Mouse (Mus musculus): ENCODE measurements at regions not wholly inside any gene's neighbourhood (a gene's known extent, or its start where the extent isn't known, plus 50 kb on each side); places are given as distances from the start of the nearest gene placed in this dataset.
A peak's percentile ranks its signal among the peaks of the same experiment; 100 is the strongest.

DNA sequence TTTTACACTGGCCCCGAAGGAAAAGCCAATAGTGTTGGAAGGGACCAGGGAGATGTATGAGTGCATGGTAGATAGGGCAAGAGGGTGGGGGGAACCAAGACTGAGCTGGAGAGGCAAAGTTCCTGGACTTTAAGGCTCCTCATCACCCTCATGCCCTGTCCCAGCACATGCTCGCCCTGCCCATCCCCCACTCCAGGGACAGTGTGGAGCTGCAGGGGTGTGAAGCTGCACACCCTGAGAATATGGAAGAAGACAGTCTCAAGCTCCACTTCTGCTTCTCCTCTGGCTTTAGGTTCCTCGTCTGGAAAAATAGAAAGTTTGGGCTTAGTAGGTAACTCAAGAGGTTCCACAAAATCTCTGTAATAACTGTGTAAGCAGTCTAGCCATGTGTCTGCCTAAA lies 215.8 kb downstream of the Ly86 start:
- Histone ChIP-seq H3K4me3 (no peak overlapping the region), H3K9me3 (no peaks in the 10 kb centered on the region), H3K27me3 (no peaks in the 10 kb centered on the region), H3K36me3 (no peaks in the 10 kb centered on the region), H3K4me1 (replicated peaks) (no peaks in the 10 kb centered on the region), H3K27ac (replicated peaks) (no peak overlapping the region), H3K4me2 (no peak overlapping the region), H3K9ac (no peak overlapping the region)
- 63% methylated on average over 3 of the region's 3 CpGs for WGBS
- 0 out of 2 replicates have a peak, but pooled peaks have one; percentile 35 for ATAC-seq (ENCODE audit: low FRiP score, low read depth)

DNA sequence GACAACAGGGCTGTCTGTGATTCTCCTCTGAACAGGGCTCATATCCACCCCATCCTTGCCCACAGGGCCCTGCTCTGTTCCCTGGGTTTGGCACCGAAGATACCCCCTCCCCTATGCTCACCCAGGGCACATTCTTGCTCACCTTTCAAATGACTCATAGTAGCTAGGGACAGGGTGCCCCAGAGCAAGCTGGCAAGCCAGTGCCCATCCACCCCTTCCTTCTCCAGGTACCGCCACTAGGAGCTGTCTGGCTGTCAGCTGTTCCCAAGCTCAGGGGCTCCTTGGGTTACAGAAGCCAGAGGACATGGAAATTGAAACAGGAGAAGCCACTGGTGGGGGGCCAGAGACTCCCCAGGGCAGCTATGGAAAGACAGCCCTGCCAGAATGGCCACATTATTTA lies 216.4 kb downstream of the Ly86 start:
- ATAC-seq (ENCODE audit: low FRiP score, low read depth): peak; percentile 16; the same call in 1 of the 2 replicates
- Histone ChIP-seq H3K36me3 (no peaks in the 10 kb centered on the region), H3K4me3 (no peak overlapping the region), H3K27ac (replicated peaks) (no peak overlapping the region), H3K9ac (no peak overlapping the region), H3K9me3 (no peaks in the 10 kb centered on the region), H3K4me1 (replicated peaks) (no peaks in the 10 kb centered on the region), H3K4me2 (no peak overlapping the region), H3K27me3 (no peaks in the 10 kb centered on the region)
- 60% methylated on average over 2 of the region's 2 CpGs for WGBS

DNA sequence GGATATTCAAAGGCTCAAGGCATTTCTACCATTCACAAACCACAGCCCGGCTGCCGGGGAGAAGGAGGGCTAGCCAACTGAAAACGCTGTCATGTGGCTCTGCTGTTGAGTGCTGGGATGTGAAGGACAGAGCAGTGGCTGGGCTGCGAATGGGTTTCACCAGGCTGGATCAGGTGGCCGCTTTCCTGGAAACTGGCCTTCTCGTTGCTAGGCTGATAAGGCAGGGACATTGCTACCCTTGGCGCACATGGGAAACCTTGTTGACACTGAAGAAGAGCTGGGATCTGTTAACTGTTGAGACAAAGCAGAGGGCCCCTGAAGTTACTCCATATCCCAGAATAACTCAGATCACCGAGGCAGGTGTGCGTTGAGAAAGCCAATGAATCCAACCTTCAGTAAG lies 216.1 kb upstream of the Rreb1 start:
- H3K4me1 ChIP-seq (replicated peaks): no peaks in the 10 kb centered on the region
- H3K9ac ChIP-seq: no peak overlapping the region
- no peaks in the 10 kb centered on the region for H3K36me3 ChIP-seq
- no peak overlapping the region for H3K4me3 ChIP-seq
- no peak overlapping the region for H3K4me2 ChIP-seq
- no peak overlapping the region for H3K27ac ChIP-seq (replicated peaks)
- H3K27me3 ChIP-seq: no peaks in the 10 kb centered on the region
- ATAC-seq (ENCODE audit: low FRiP score, low read depth): 0 out of 2 replicates have a peak, but pooled peaks have one; percentile 24
- no peaks in the 10 kb centered on the region for H3K9me3 ChIP-seq
- WGBS: 54% methylated on average over 9 of the region's 9 CpGs

DNA sequence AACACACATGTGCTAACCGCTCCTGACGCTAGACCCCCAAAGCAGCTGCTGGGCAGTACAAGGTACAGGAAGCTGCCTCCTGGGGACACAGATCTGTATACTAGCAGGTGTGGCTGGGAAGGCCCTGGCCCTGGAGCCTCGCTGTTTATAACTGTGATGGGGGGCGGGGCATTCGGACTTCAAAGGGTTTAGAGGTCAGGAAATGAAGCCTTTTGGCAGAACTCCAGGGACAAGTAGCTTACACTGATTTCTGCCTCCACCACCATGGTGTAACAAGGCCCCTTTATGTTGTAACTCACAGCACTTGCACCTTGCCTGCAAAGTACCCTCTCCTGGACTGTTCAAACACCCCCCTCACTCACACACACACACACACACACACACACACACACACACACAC lies 215.5 kb upstream of the Rreb1 start:
- peak; percentile 53; the same call in 1 of the 2 replicates for ATAC-seq (ENCODE audit: low FRiP score, low read depth)
- WGBS: 40% methylated on average over 5 of the region's 5 CpGs
- Histone ChIP-seq H3K4me2 (no peak overlapping the region), H3K9ac (no peak overlapping the region), H3K4me1 (replicated peaks) (no peaks in the 10 kb centered on the region), H3K36me3 (no peaks in the 10 kb centered on the region), H3K4me3 (no peak overlapping the region), H3K27me3 (no peaks in the 10 kb centered on the region), H3K27ac (replicated peaks) (no peak overlapping the region), H3K9me3 (no peaks in the 10 kb centered on the region)

DNA sequence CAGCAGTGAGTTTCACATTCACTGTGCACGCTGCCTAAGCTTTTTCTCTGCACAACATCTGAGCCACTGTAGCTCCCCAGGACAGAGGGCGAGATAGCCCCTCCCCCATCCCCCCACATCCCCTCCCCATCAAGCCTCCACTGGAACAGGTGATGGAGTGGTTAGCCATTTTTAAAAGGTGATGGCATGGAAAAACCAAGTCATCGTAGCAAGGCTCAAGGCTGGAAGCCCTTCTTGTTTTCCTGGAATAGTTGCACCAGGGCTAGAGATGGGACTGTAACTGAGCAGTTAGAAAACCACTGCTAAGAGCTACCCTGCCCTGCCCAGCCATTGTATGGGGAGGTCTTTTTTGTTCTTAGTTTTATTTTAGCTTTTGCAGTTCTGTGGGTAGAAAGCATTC lies 209.1 kb upstream of the Rreb1 start:
- Histone ChIP-seq H3K4me2 (no peak overlapping the region), H3K36me3 (no peaks in the 10 kb centered on the region), H3K4me3 (no peak overlapping the region), H3K9ac (no peak overlapping the region), H3K4me1 (replicated peaks) (no peaks in the 10 kb centered on the region), H3K9me3 (no peaks in the 10 kb centered on the region), H3K27me3 (no peaks in the 10 kb centered on the region), H3K27ac (replicated peaks) (no peak overlapping the region)
- WGBS: 76% methylated on average over 3 of the region's 3 CpGs
- ATAC-seq (ENCODE audit: low FRiP score, low read depth): no peak

DNA sequence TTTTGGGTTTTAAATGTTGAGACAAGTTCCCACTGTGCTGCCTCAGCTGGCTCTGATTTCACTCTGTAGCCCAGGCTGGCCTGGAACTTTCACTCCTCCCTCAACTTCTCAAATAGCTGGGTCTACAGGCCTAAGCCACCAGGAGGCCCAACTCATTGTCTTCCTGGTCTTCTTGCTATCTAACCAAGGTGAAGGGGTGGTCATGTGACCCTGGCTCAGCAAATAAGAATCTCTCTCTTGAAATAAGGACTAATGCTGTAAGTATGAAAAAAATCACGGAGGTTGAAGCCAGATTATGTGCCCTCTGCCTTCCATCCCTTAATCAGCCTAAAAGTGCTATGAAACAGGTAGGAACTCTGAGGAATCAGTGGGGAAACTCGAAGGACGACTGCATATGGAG lies 208.7 kb upstream of the Rreb1 start:
- Histone ChIP-seq H3K4me2 (no peak overlapping the region), H3K27me3 (no peaks in the 10 kb centered on the region), H3K4me1 (replicated peaks) (no peaks in the 10 kb centered on the region), H3K4me3 (no peak overlapping the region), H3K27ac (replicated peaks) (no peak overlapping the region), H3K36me3 (no peaks in the 10 kb centered on the region), H3K9me3 (no peaks in the 10 kb centered on the region), H3K9ac (no peak overlapping the region)
- ATAC-seq (ENCODE audit: low FRiP score, low read depth): no peak
- WGBS: 93% methylated on average over 3 of the region's 3 CpGs

DNA sequence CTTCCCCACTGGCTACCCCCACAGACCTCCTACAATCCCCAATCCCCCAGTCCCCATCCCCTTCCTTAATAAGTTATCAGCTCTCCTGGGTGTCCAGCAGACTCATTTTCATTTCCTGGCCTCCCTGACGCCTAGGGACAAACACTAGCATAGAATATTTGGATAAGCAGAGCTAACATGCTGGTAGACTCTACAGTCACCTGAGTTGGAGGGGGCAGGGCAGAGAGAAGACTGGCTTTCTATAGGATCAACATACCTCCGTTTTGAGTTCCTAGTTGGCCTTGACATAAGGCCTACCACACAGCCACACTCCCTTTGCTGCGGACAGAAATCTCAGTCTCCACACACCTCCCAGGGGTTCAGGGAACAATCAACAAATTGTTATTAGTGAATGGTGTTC lies 205.2 kb upstream of the Rreb1 start:
- Histone ChIP-seq H3K27me3 (no peaks in the 10 kb centered on the region), H3K27ac (replicated peaks) (no peak overlapping the region), H3K4me3 (no peak overlapping the region), H3K4me2 (no peak overlapping the region), H3K9ac (no peak overlapping the region), H3K9me3 (no peaks in the 10 kb centered on the region), H3K4me1 (replicated peaks) (no peaks in the 10 kb centered on the region), H3K36me3 (no peaks in the 10 kb centered on the region)
- 63% methylated on average over 3 of the region's 3 CpGs for WGBS
- no peak for ATAC-seq (ENCODE audit: low FRiP score, low read depth)

DNA sequence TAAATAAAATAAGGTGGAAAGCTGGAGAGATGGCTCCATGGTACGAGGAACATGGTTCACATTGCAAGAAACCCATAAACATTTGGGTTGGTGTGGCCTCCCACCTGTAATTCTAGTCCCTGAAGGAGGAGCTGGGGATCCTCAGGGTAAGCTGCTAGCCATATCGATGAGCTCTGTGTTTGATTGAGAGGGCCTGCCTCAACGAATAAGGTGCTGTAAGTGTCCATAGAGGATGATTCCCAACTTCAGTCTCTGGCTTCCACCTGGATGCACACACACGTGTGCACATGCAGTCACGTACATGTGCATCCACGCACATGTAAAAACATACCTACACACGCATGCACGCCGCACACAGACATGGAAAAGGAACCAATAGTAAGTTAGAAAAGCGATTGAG lies 199.0 kb upstream of the Rreb1 start:
- Histone ChIP-seq H3K4me1 (replicated peaks) (0 out of 2 replicates have a peak, but pooled peaks cover 9% of the 10 kb centered on the region), H3K9ac (no peak overlapping the region), H3K4me2 (no peak overlapping the region), H3K27me3 (no peaks in the 10 kb centered on the region), H3K36me3 (no peaks in the 10 kb centered on the region), H3K27ac (replicated peaks) (peak overlapping the region; percentile 56; the same call in 1 of the 2 replicates), H3K9me3 (no peaks in the 10 kb centered on the region), H3K4me3 (no peak overlapping the region)
- ATAC-seq (ENCODE audit: low FRiP score, low read depth): no peak
- WGBS: 91% methylated on average over 10 of the region's 10 CpGs

DNA sequence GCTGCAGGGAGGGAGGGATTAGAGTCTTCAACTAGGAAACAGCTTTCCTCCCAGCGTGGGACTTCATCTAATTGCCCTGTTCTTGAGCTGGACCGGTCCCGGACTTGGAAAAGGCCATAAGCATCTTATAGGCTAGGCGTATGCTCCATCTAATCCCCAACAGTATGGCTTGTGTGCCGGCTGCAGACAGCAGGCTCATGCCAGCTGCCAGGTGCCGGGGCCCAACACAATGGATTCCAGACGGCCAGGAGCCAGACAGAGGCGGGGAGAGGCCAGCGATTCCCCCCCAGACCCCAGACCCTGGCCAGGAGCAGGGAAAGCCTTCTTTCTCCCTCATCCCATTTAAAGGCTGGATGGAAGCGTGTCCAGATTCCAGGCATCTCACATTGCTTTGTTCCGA lies 198.4 kb upstream of the Rreb1 start:
- 0 out of 2 replicates have a peak, but pooled peaks cover 9% of the 10 kb centered on the region for H3K4me1 ChIP-seq (replicated peaks)
- H3K9ac ChIP-seq: no peak overlapping the region
- H3K9me3 ChIP-seq: no peaks in the 10 kb centered on the region
- H3K27me3 ChIP-seq: no peaks in the 10 kb centered on the region
- WGBS: 28% methylated on average over 11 of the region's 11 CpGs
- no peaks in the 10 kb centered on the region for H3K36me3 ChIP-seq
- ATAC-seq (ENCODE audit: low FRiP score, low read depth): peak; percentile 85
- H3K4me2 ChIP-seq: no peak overlapping the region
- peak overlapping the region; percentile 56 for H3K27ac ChIP-seq (replicated peaks)
- H3K4me3 ChIP-seq: no peak overlapping the region

DNA sequence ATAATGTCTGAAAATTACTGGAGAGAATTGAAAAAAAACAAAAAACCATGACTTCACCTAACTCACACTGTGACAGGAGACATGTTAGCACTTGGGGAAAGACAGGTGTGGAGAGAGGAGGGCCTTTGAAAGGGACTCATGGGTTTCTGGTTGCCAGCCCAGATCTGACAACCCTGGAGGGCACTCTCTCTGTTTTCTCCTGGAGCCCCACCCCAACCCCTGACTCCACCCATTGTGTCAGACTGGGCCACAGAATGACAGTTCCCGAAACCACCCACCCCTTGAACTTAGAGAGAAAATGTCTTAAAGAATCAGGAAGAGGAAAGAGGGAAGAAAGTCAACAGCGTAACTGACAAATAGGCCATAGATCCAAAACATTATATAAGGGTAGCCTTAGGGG lies 197.4 kb upstream of the Rreb1 start:
- ATAC-seq (ENCODE audit: low FRiP score, low read depth): no peak
- Histone ChIP-seq H3K27ac (replicated peaks) (no peak overlapping the region), H3K9me3 (no peaks in the 10 kb centered on the region), H3K4me3 (no peak overlapping the region), H3K4me2 (no peak overlapping the region), H3K4me1 (replicated peaks) (0 out of 2 replicates have a peak, but pooled peaks cover 9% of the 10 kb centered on the region), H3K36me3 (no peaks in the 10 kb centered on the region), H3K9ac (no peak overlapping the region), H3K27me3 (no peaks in the 10 kb centered on the region)
- WGBS: 89% methylated on average over 2 of the region's 2 CpGs

DNA sequence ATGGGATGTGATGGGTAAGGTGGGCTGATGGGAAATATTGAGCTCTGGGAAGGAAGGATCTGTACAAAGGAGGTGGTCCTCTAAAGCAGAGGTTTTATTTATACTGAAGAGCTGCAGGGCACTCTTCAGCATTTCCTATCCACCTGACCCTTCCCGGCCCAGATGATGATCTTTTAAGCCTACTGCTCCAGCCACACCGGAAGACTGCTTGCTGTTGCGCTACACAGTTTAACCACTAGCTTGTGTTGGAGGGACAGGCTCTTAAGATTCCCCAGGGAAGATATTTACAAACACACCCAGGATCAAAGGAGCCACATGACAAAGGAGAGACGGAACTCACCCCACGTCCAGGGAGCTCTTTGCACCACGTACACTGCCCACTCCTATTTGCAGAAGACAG lies 196.8 kb upstream of the Rreb1 start:
- Histone ChIP-seq H3K27ac (replicated peaks) (no peak overlapping the region), H3K9me3 (no peaks in the 10 kb centered on the region), H3K9ac (no peak overlapping the region), H3K4me1 (replicated peaks) (0 out of 2 replicates have a peak, but pooled peaks cover 9% of the 10 kb centered on the region), H3K36me3 (no peaks in the 10 kb centered on the region), H3K4me3 (no peak overlapping the region), H3K27me3 (no peaks in the 10 kb centered on the region), H3K4me2 (no peak overlapping the region)
- ATAC-seq (ENCODE audit: low FRiP score, low read depth): no peak
- 68% methylated on average over 6 of the region's 6 CpGs for WGBS

DNA sequence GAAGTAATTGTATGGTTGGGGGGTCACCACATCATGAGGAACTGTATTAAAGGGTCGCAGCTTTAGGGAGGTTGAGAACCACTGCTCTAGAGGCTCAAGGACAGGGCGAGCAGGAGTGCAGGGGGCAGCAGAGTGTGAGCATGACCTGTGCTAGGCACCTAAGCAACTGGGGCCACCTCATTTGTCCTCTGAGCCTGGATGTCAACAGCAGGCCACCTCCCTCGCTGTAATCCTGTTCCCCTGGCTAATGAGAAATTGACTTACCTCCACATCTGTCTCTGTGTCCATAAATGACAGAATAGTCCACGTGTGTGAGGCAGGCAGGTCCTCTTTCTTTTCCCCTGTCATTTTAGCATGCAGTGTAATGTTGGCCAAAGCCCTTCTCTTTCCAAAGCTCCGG lies 192.7 kb upstream of the Rreb1 start:
- H3K9me3 ChIP-seq: no peaks in the 10 kb centered on the region
- no peak overlapping the region for H3K4me2 ChIP-seq
- 89% methylated on average over 5 of the region's 5 CpGs for WGBS
- H3K4me1 ChIP-seq (replicated peaks): no peaks in the 10 kb centered on the region
- no peak overlapping the region for H3K4me3 ChIP-seq
- H3K9ac ChIP-seq: no peak overlapping the region
- ATAC-seq (ENCODE audit: low FRiP score, low read depth): no peak
- H3K36me3 ChIP-seq: no peaks in the 10 kb centered on the region
- no peak overlapping the region for H3K27ac ChIP-seq (replicated peaks)
- H3K27me3 ChIP-seq: no peaks in the 10 kb centered on the region

DNA sequence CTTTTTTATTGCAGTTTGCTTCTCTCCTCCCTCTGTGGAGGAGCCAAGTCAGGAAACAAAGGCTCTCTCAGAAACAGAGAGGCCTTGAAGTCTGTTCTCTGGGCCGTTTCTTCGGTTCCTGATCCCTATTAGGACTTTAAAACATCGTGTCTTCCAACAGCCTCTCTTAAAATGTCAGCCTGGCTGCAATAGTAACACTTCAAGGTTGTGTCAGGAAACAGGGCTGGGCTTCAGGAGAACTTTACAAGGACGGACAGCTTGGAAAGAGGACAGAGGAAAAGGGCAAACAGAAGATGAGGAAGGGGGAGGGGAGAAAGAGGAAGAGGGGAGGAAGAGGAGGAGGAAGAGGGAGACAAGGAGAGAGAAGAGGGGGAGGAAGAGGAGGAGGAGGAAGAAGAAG lies 191.7 kb upstream of the Rreb1 start:
- WGBS: 55% methylated on average over 4 of the region's 4 CpGs
- H3K9me3 ChIP-seq: no peaks in the 10 kb centered on the region

More for the DNA sequence above, 191.7 kb upstream of the Rreb1 start:
- ATAC-seq (ENCODE audit: low FRiP score, low read depth): no peak
- Histone ChIP-seq H3K4me1 (replicated peaks) (no peaks in the 10 kb centered on the region), H3K36me3 (no peaks in the 10 kb centered on the region), H3K4me2 (no peak overlapping the region), H3K27ac (replicated peaks) (no peak overlapping the region), H3K9ac (no peak overlapping the region), H3K4me3 (no peak overlapping the region), H3K27me3 (no peaks in the 10 kb centered on the region)
